Mouse (Mus musculus) regulatory T cell (primary cell): ENCODE results near the gene Papln.

ENCODE experiments used
- in situ Hi-C: fragments of 300-600 bp; cut with MboI, MseI; formaldehyde crosslinking; loops from one replicate; pipeline ENCODE4 v1.15.1; 2025; ENCODE audit warnings: high pct_unique_total_duplicates

The Papln gene

DNA sequence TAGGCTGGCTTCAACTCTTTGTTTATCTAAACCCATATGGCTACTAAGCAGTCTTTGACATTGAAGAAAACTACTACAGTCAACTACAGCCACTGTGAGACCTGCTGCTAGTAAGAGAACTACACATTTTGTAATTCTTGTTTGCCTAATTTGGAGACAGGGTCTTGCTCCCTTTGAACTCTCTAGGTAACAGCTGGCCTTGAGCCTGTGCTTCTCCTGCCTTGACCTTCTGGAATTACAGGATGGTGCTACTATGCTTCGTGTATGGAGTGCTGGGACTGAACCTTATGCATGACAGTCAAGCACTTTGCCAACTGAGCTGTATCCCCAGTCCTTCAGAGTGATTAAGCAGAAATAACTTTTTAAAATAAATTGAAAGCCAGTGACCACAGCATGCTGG is 53.2 kb downstream of the Papln start:
- in situ Hi-C loops, result no loop called here

DNA sequence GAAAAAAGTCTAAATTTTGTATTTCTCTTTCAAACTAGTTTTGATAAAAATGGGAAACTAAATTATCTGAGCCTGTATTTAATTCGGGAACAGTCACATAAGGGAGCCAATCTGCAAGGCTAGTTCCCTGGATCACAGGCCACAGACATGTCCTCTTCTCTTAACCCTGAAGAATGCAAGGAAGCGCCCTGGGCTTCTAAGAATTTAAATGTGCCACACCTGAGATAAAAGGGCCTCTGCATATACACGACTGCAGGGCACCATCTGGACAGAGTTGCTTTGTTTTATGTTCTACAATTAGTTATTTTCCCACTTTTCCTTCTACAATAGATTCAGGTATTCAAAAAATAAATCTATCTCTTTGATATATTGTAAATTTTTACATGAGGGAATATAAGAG is 67.0 kb downstream of the Papln start:
- in situ Hi-C loops, result no loop called here

DNA sequence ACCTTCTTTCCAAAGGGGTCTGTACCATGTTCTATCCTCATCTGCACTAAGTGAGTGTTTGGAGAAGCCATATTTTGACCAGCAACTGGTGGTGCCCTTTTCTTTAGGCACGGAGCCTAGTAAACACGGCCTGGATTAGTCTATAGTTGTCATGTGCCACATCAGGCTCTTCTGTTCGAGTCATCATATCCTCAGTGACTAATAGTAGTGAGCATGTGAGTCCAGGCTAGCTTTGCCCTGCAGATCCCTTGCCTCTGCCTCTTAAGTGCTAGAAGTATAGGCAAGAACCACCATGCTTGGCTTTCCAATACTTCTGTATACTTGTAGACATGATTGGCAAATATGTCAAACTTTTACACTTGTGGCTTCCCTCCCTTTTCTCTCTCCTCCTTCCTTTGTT is 70.5 kb downstream of the Papln start:
- in situ Hi-C loops, result no loop called here

DNA sequence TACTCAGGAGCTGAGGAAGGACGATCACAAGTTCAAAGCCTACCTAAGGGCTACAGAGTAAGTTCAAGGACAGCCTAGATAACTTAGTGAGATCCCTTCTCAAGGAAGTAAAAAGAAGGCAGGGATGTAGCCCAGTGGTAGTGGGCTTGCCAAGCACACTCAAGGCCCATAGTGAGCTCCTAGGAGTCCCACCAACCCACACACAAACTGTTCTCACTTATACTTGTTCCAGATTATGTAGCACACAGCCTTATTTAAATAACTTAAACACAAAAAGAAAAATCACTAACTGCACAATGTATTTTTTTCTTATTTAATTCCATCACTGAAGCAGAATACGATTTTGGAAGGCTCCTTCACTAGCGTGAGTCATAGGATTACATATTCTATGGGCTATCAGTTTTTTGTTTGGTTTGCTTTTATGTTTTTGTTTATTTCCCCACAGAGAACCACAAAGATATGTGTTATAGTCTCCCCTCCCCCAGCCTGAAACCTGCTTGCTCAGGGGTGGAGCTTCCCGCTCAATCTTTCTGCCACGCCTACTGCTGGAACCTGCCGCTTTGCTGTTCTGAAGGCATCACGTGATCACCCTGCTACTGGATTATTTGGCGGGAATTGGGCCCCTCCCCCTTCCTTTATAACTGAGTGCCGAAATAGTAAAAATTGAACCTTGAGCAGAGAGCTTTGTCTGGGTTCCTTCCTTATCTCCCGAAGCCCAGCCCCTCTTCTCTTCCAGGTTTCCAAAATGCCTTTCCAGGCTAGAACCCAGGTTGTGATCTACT is 78.2 kb downstream of the Papln start:
- in situ Hi-C loops, result no loop called here
